Mouse (Mus musculus): ENCODE measurements at regions not wholly inside any gene's neighbourhood (a gene's known extent, or its start where the extent isn't known, plus 50 kb on each side); places are given as distances from the start of the nearest gene placed in this dataset.

GRCm38 (mm10) chr6:4414166-4414565 lies 90.4 kb upstream of the Col1a2 start:
- WGBS: 39% methylated on average over 6 of the region's 6 CpGs
- Histone ChIP-seq H3K9ac (replicated peaks; ENCODE audit: low read length, poor library complexity, severe bottlenecking) (no peak overlapping the region), H3K27ac (ENCODE audit: low read depth, low read length) (no peak overlapping the region), H3K4me3 (ENCODE audit: low read depth, low read length) (no peak overlapping the region), H3K9me3 (ENCODE audit: low read length) (no peaks in the 10 kb centered on the region), H3K4me2 (ENCODE audit: low read depth, low read length, poor library complexity, severe bottlenecking) (no peak overlapping the region), H3K36me3 (ENCODE audit: insufficient read depth, low read length) (no peaks in the 10 kb centered on the region), H3K27me3 (ENCODE audit: insufficient read depth, low read length) (no peaks in the 10 kb centered on the region), H3K4me1 (ENCODE audit: insufficient read depth, low read length) (no peaks in the 10 kb centered on the region)
- DNase-seq (ENCODE audit: low spot score): peak; percentile 39
- TF ChIP-seq CTCF (IDR thresholded peaks at IDR 0.05): peak; percentile 65
- ATAC-seq (ENCODE audit: low FRiP score): no peak

GRCm38 (mm10) chr6:4415206-4415605 lies 89.4 kb upstream of the Col1a2 start:
- H3K4me2 ChIP-seq (ENCODE audit: low read depth, low read length, poor library complexity, severe bottlenecking): no peak overlapping the region
- 85% methylated on average over 7 of the region's 7 CpGs for WGBS

GRCm38 (mm10) chr6:4417247-4417709 lies 87.3 kb upstream of the Col1a2 start:
- H3K9ac ChIP-seq (replicated peaks; ENCODE audit: low read length, poor library complexity, severe bottlenecking): no peak overlapping the region
- H3K9me3 ChIP-seq (ENCODE audit: low read length): no peaks in the 10 kb centered on the region
- H3K4me1 ChIP-seq (ENCODE audit: insufficient read depth, low read length): no peaks in the 10 kb centered on the region
- WGBS: 36% methylated on average over 6 of the region's 6 CpGs
- H3K36me3 ChIP-seq (ENCODE audit: insufficient read depth, low read length): no peaks in the 10 kb centered on the region
- peak; percentile 71 for TF ChIP-seq CTCF (IDR thresholded peaks at IDR 0.05)
- H3K4me2 ChIP-seq (ENCODE audit: low read depth, low read length, poor library complexity, severe bottlenecking): peak overlapping the region; percentile 20; the same call in 1 of the 2 replicates
- ATAC-seq (ENCODE audit: low FRiP score) (peak; percentile 85), DNase-seq (ENCODE audit: low spot score) (peak; percentile 79)
- peak overlapping the region; percentile 44; the same call in 1 of the 2 replicates for H3K27ac ChIP-seq (ENCODE audit: low read depth, low read length)
- H3K27me3 ChIP-seq (ENCODE audit: insufficient read depth, low read length): no peaks in the 10 kb centered on the region
- no peak overlapping the region for H3K4me3 ChIP-seq (ENCODE audit: low read depth, low read length)

More at GRCm38 (mm10) chr6:4415206-4415605, 89.4 kb upstream of the Col1a2 start:
- H3K4me3 ChIP-seq (ENCODE audit: low read depth, low read length): no peak overlapping the region
- no peaks in the 10 kb centered on the region for H3K27me3 ChIP-seq (ENCODE audit: insufficient read depth, low read length)
- no peaks in the 10 kb centered on the region for H3K4me1 ChIP-seq (ENCODE audit: insufficient read depth, low read length)
- no peaks in the 10 kb centered on the region for H3K9me3 ChIP-seq (ENCODE audit: low read length)
- H3K36me3 ChIP-seq (ENCODE audit: insufficient read depth, low read length): no peaks in the 10 kb centered on the region
- H3K9ac ChIP-seq (replicated peaks; ENCODE audit: low read length, poor library complexity, severe bottlenecking): no peak overlapping the region
- ATAC-seq (ENCODE audit: low FRiP score) (no peak), DNase-seq (ENCODE audit: low spot score) (no peak)
- no peak for TF ChIP-seq CTCF (IDR thresholded peaks at IDR 0.05)
- H3K27ac ChIP-seq (ENCODE audit: low read depth, low read length): no peak overlapping the region

GRCm38 (mm10) chr6:4418376-4418775 lies 86.2 kb upstream of the Col1a2 start:
- H3K4me3 ChIP-seq (ENCODE audit: low read depth, low read length): no peak overlapping the region
- H3K36me3 ChIP-seq (ENCODE audit: insufficient read depth, low read length): no peaks in the 10 kb centered on the region
- no peak overlapping the region for H3K4me2 ChIP-seq (ENCODE audit: low read depth, low read length, poor library complexity, severe bottlenecking)
- no peaks in the 10 kb centered on the region for H3K9me3 ChIP-seq (ENCODE audit: low read length)
- no peaks in the 10 kb centered on the region for H3K27me3 ChIP-seq (ENCODE audit: insufficient read depth, low read length)
- ATAC-seq (ENCODE audit: low FRiP score) (no peak), DNase-seq (ENCODE audit: low spot score) (no peak)
- no peaks in the 10 kb centered on the region for H3K4me1 ChIP-seq (ENCODE audit: insufficient read depth, low read length)
- TF ChIP-seq CTCF (IDR thresholded peaks at IDR 0.05): no peak
- H3K27ac ChIP-seq (ENCODE audit: low read depth, low read length): no peak overlapping the region
- H3K9ac ChIP-seq (replicated peaks; ENCODE audit: low read length, poor library complexity, severe bottlenecking): no peak overlapping the region
- 60% methylated on average over 10 of the region's 10 CpGs for WGBS

- DNase-seq (ENCODE audit: low spot score): no peak
- no peak for ATAC-seq (ENCODE audit: low FRiP score)
- Histone ChIP-seq H3K27ac (ENCODE audit: low read depth, low read length) (no peak overlapping the region), H3K36me3 (ENCODE audit: insufficient read depth, low read length) (no peaks in the 10 kb centered on the region), H3K27me3 (ENCODE audit: insufficient read depth, low read length) (no peaks in the 10 kb centered on the region), H3K9me3 (ENCODE audit: low read length) (no peaks in the 10 kb centered on the region), H3K4me3 (ENCODE audit: low read depth, low read length) (no peak overlapping the region), H3K4me2 (ENCODE audit: low read depth, low read length, poor library complexity, severe bottlenecking) (no peak overlapping the region), H3K4me1 (ENCODE audit: insufficient read depth, low read length) (no peaks in the 10 kb centered on the region), H3K9ac (replicated peaks; ENCODE audit: low read length, poor library complexity, severe bottlenecking) (no peak overlapping the region)
- WGBS: 74% methylated on average over 5 of the region's 5 CpGs
- no peak for TF ChIP-seq CTCF (IDR thresholded peaks at IDR 0.05)
Measured at GRCm38 (mm10) chr6:4418941-4419351, 85.7 kb upstream of the Col1a2 start.

GRCm38 (mm10) chr6:4421466-4421865 lies 83.1 kb upstream of the Col1a2 start:
- no peaks in the 10 kb centered on the region for H3K4me1 ChIP-seq (ENCODE audit: insufficient read depth, low read length)
- H3K9me3 ChIP-seq (ENCODE audit: low read length): no peaks in the 10 kb centered on the region
- no peak overlapping the region for H3K9ac ChIP-seq (replicated peaks; ENCODE audit: low read length, poor library complexity, severe bottlenecking)
- no peak overlapping the region for H3K4me3 ChIP-seq (ENCODE audit: low read depth, low read length)
- ATAC-seq (ENCODE audit: low FRiP score) (no peak), DNase-seq (ENCODE audit: low spot score) (no peak)
- no peak overlapping the region for H3K4me2 ChIP-seq (ENCODE audit: low read depth, low read length, poor library complexity, severe bottlenecking)
- no peaks in the 10 kb centered on the region for H3K27me3 ChIP-seq (ENCODE audit: insufficient read depth, low read length)
- no peak overlapping the region for H3K27ac ChIP-seq (ENCODE audit: low read depth, low read length)
- H3K36me3 ChIP-seq (ENCODE audit: insufficient read depth, low read length): no peaks in the 10 kb centered on the region
- 86% methylated on average over 7 of the region's 7 CpGs for WGBS
- no peak for TF ChIP-seq CTCF (IDR thresholded peaks at IDR 0.05)

Measured in midbrain, postnatal 0 days (tissue).